Mouse (Mus musculus) hematopoietic stem cell, adult 5-6 weeks (primary cell): ENCODE measurements around the gene Rgs6. TPM values are rescaled to one million over a fixed set of nuclear protein-coding genes. Genes with fewer than 3 reads are reported as not detected.

Source experiments
- ATAC-seq, 2 experiments: fragments of 125-278 bp in 1 of 2; replicated peaks in 1 of 2; 2 replicates each; pipeline ENCODE4 v1.8.0; 2016 to 2017; ENCODE audit warnings: inconsistent platforms in 2 of 2, mild to moderate bottlenecking in 2 of 2, moderate number of reproducible peaks in 2 of 2, low read depth in 1 of 2, moderate TSS enrichment in 1 of 2; ENCODE audit not compliant: low FRiP score in 2 of 2, poor library complexity in 2 of 2, severe bottlenecking in 2 of 2, insufficient read depth in 1 of 2, low TSS enrichment in 1 of 2
- total RNA-seq: library from RNA; stranded (forward); fragments of 172-1452, 232-1000 nt; gene quantifications from 2 replicates; pipeline ENCODE4 v1.2.3, GENCODE M21; 2017

Rgs6 gene
- total RNA-seq, 1 experiment from 2014 or later: not detected

DNA sequence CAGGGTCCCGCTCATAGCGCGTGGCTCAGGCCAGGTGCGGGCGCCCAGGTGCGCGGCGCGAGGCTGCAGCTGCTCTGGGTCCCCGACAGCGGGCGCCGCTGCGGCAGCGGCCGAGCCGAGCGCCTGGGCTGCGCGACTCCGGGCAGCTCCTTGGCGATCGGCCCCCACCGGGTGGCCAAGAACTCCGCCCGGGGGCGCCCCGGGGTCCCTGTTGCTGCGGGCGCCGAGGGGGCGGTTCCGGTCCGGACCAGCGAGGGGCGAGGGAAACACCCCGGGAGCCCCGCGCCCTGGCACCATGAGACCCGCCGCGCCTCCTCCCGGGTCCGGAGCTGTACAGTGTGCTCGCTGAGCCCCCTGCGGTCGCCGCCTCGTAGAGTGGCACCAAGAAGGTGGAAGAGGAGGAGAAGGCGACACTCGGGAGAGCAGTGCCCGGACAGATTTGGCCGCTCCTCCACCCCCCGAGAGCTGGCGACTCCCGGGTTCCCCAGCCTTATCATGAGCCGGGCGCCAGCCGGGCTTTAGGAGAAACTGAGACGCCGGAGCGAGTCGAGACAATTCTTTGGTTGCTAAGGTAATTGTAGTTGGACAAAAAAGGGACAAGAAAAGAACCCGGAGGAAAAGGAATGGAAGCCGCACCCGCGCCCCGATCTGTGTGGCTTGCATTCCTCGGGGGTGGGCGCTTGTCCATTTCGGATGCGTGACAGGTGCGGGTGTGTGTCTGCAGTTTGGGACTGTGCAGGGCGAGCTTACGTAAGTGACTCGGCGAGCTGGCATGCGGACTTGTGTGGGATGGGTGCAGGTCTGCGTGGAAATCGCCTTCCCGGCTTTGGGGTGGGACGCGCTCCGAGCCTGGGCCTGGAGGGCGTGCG lies 29.0 kb downstream of the Rgs6 start:
- ATAC-seq: no peak; a peak in 1 of 4 replicates

DNA sequence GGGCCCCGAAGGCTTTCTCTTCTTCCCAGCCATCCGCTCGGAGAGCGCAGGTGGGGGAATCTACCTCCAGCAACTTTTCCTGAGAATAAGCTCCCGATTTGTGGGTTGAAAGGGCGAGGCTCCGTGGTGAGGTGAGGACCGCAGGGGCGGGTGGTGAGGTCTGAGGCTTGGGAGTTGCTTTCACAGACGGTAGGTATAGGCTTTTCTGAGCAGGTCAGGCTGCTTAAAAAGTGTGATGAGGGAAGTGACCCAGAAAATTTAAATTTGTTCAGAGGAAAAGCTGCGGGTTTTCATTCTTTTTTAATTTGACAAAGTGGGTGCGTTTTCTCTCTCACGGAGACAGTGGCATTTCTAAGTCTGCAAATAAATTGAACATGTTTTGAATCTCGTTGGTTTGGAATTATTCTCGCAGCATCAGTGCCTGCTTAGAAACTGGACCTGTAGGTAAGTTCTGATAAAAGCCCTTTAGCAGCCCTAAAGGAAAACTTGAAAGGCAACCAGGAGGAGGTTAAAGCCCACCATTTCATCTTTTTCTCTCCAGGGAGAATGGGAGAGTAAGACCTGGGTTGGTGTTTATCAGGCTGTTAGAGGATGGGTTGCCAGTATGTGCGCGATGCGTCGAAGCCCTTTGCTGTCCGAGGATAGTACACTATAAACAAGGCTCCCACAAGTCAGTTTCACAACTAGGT lies 29.7 kb downstream of the Rgs6 start:
- no peak for ATAC-seq

GRCm38 (mm10) chr12:82640441-82640840 lies 52.3 kb downstream of the Rgs6 start:
- ATAC-seq: no peak

- ATAC-seq: no peak
These were observed 59.8 kb downstream of the Rgs6 start for GRCm38 (mm10) chr12:82647876-82648275.

- no peak for ATAC-seq
These were observed 61.9 kb downstream of the Rgs6 start for GRCm38 (mm10) chr12:82649991-82650390.

DNA sequence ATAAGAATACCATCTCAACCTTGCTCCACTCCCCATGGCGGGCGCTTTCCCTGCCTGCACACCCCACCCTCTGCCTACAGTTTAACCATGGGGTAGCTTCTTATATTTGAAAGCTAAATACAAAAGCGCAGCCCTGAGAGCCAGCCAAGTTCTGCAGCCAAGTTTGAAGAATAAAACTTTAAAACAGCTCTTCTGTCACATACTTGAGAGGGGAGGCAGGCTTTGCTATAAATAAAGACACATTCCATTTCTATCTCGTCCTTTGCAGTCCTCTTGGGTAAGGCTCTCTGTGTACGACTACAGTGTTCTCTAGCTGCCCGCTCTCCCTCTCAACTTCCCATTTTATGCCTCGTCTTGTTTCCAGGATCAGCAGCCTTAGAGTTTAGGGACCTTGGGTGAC lies 76.5 kb downstream of the Rgs6 start:
- no peak for ATAC-seq

DNA sequence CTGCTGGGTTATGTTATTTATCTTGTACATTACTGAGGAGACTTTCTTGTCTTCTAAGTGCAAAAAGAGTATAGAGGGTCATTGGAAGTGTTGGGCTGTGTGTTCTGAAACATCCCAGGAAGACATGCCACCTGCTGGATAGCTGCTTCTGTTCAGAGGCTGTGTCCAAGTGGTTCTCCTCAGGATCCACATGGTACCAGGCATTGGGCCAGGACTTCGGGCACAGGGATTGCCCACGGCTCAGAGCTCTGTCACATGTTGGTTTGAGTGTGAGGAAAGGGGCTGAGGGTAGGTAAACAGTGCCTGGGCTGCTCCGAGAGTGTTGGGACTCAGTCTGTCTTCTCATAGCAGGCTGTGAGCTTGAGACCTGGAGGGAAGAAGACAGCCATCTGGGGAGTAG lies 79.3 kb downstream of the Rgs6 start:
- no peak for ATAC-seq

- no peak for ATAC-seq
These were observed 82.2 kb downstream of the Rgs6 start for GRCm38 (mm10) chr12:82670201-82670737.

- no peak for ATAC-seq
These were observed 83.5 kb downstream of the Rgs6 start for GRCm38 (mm10) chr12:82671591-82671990.

GRCm38 (mm10) chr12:82675137-82675536 lies 87.0 kb downstream of the Rgs6 start:
- no peak for ATAC-seq

DNA sequence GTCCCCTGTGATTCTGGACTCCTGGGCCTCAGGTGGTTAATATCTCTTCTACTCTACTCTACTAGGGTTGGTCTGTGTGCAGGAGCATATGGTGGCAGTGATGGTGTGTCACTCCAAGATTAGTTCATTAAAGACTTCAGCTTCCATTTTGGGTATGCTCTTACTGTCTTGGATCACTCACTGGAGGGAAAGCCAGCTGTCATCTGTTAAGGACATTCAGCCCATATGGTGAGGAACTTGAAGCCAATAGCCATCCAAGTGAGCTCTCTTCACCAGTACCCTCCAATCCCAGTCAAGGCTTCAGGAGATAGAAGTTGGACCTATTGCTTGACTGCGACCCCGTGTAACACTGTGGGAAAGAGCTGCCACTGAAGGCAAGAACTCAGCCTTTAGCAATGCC lies 98.9 kb downstream of the Rgs6 start:
- no peak for ATAC-seq

GRCm38 (mm10) chr12:82698886-82699527 lies 110.9 kb downstream of the Rgs6 start:
- no peak for ATAC-seq

- no peak for ATAC-seq
These were observed 111.4 kb downstream of the Rgs6 start for GRCm38 (mm10) chr12:82699528-82699905.

- no peak for ATAC-seq
These were observed 112.1 kb downstream of the Rgs6 start for GRCm38 (mm10) chr12:82700241-82700640.

DNA sequence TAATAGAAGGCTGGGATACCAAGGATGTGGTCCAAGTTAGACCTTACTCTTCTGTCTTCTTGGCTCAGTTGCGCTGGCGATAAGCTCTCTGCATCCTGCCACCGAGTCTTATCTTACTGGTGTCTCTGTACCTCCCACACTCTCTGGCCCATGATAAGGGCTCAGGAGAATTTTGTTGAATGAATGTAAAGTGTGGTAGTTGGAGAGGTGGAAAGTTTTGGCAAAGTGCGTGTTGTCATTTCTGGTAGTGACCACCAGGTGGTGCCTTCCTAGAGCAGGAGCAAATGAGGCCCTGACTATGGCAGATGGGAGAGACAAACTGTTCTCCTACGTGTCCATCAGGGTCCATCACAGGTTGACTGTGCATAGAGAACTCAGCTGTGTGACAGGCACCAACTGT lies 112.7 kb downstream of the Rgs6 start:
- peak; percentile 39 to 46; a peak in 1 of 4 replicates for ATAC-seq

DNA sequence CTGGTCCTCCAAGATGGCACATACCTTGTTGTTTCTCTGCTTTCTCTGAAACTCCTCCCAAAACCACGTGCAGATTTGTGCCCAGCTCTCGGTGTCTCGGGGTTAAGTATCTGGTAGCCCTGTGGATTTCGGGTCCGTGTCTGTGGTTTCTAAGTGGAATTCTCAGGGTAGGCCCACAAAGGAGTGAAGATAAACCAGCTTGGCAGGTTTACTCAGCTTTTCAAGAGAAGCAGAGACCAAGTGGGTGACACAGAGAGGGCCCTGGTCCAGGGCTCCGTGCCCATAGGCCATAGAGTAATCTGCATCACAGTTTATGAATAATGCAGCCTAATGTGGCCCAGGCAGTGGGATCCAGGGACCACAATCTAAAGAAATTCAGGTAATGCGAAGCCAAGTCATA lies 113.3 kb downstream of the Rgs6 start:
- no peak for ATAC-seq

DNA sequence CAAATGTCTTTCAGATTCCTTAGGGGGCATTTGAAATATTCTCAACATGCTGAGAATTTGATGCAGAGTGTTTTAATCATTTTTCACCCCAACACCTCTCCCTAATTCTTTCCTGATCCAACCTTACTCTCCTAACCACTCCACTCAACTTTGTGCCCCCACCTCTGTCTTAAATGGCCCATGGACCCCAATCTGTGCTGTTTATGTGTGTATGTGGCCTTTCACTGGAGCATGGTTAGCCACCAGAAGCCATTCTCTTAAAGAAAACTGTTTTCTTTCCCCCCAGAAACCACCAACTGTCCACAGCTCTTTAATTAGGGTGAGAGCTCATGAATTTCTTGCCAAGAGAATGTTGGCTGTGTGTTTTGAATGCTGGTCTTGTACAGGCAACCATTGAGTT lies 122.3 kb downstream of the Rgs6 start:
- no peak for ATAC-seq

DNA sequence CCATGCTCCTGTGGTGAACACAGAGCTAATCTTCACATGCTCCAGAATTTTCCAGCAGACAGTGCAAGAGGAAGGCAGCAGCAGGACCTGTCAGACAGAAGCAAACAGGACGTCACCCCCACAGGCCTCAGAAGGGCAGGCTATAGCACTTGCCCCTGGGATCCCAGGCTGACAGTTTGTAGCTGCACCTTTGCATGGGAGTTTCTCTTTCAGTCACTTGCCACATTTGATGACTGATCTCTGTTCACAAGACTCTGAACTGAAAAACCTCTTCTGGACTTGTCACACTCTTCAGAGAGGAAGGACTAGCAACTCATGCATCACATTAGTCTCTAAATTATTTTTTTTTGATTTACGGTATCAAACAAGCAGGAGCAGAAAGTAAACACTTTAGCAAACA lies 126.2 kb downstream of the Rgs6 start:
- no peak for ATAC-seq
